Mouse (Mus musculus) left cerebral cortex, postnatal 4 days (tissue): ENCODE data around the gene Gm49721. TPM values are rescaled to one million over a fixed set of nuclear protein-coding genes. Genes with fewer than 3 reads are reported as not detected.
"Not testable (repeated sequence)": the region's sequence is repeated elsewhere in the genome, so short reads cannot be mapped to it uniquely, and the experiment has no call there.

ENCODE experiments used
- DNase-seq: peaks from one replicate; pipeline ENCODE4 v3.0.0-alpha.2; 2022
- intact Hi-C: fragments of 180-260 bp; cut with DNase I; formaldehyde crosslinking; loops from one replicate; pipeline ENCODE4 v1.15.1; 2025
- total RNA-seq, 2 experiments: library from RNA; stranded (reverse); gene quantifications; 2 replicates each; pipeline ENCODE4 v1.2.3; 2021

Gene Gm49721
- under 1 TPM in 1 of 2 experiments, not detected in 1; 0.32 TPM for total RNA-seq

DNA sequence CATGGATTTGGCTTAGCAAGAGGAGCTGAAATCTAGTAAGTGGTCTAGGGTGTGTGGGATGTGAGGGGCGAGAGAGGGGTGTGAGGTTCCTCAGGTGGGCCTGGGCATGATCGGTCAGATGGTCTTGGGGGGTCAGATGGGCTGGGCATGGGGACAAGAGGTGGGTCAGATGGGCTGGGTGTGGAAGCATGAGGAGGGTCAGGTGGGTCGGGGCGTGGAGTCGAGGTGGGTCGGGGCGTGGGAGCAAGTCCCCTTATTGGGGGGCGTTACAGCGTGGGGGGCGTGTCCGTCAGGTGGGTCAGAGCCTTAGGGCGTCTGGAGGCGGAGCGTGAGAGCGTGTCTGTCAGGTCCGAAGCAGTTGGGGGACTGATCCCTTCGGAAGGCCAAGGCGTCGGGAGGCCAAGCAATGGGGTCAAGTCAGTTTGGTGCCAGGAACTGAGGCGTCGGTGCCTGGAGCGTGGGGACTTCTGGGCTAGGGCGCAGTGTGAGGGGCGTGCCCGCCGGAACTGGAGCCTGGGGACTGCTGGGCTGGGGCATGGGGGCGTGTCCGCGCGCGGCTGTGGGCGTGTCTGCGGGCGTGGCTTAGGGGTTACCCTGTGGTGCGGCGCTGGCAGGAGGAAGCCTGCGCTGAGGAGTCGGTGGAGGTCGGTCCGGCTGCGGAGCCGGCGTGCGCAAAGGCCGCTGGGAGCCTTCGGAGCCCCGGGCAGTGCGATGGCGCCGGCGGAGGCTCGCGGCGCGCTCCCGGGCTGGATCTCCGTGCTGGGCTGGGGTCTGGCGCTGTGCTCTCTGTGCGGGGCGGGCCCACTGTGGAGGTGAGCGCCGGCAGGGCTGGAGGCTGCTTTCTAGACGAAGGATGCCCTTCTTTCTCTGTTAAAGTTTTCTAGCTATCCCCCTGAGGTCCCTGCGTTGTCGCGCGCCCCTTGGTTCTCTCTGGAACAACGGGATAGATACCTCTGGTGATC lies at the start of gene Gm49721:
Gene Gm49721 (plus strand): TSS at position 618 of the 962 bp plus-strand sequence.
- intact Hi-C loops: not testable (repeated sequence)
- DNase-seq: peak; percentile 50

DNA sequence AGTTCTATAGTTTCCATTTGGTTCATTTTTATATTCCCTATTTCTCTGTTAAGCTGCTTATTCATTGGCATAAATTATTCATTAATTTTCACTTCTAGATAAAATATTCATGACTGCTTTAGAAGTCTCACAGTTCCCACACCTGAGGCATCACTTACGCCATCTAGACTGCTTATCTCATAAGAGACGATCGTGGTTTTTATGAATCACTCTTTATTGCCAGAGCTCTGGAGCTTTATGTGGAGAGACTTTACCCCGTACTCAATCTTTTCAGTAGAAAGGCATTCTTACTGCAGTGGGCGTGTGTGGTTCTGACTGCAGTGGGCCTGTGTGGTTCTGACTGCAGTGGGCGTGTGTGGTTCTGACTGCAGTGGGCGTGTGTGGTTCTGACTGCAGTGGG lies 47.1 kb upstream of the Gm49721 start:
- intact Hi-C loops: not testable (repeated sequence)

DNA sequence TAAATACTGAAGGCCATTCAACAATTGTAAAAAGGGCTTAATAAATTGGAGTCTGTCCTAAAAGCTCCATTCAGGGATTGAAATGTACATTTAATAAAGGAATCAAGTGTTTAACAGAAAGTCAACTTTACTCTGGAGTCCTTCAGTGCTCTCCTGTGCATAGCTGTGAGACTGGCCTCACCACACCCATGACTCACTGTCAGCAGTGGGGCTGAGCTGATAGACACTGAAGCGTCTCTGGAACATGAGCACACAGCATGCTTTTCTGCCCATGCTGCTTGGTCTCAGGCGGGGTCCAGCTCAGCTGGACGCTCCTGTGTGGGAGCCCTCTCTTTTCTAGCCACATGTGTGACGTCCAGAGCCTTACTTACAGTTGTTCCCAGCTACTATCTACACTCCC lies 36.1 kb upstream of the Gm49721 start:
- DNase-seq, intact Hi-C loops: not testable (repeated sequence)

More for the DNA sequence above, 47.1 kb upstream of the Gm49721 start:
- not testable (repeated sequence) for DNase-seq

DNA sequence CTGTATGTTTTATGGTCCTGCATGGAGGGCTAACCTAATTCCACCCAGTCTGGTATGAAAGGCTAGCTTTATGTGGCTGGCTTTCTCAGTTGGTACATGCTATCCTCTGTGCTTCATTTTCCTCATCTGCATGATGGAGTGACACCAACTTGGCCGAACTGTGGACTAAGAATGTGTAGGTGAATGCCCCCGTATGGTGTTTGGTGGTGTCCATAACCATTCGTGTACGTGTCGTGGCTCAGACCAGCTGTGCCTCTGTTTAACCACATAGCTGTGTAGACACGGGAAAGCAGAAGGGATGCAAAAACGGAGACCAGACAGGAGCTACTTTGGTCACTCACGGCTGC lies 31.1 kb upstream of the Gm49721 start:
- intact Hi-C loops: not testable (repeated sequence)

DNA sequence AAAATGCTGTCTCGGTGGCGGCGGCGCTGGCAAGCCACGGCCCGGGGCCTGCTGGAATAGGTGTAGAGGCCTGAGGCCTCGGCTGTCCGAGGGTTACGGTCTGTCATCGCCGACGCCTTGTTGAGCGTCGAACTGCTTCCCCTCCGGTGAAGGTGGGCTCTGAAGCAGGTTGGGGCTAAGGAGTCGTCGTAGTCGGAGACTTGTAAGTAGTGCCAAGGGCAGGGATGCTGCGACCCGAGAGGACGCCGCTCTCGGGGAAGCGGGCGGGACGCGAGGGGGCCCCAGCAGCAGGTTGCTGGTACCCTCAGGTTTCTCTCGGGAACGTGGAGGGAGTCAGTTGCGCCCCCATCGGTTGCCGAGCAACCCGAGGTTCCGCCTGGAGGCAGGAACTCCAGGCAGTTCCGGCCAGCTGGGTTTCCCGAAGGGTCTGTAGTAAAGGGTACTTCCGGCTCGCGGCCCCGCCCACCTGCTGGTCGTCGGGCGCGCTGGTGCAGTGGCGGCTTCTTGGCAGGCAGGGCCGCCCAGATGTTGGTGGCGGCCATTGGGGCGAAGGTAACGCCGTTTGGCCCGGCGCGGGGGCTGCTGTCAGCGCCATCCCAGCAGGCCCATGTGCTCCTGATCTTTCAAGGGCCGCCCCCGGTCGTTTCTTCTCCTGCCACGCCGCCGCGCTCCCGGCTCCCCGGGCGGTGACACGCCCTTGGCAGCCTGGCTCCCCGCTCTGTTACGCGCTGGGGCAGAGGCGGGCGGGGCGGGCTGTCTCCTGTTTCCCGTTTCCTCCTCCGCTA lies 30.5 kb upstream of the Gm49721 start, which contains the start of gene Rsph3b:
Gene Rsph3b (minus strand): TSS at position 699 of the 785 bp plus-strand sequence.
- intact Hi-C loops: not testable (repeated sequence)
- peak; percentile 87 for DNase-seq

More for the DNA sequence above, 31.1 kb upstream of the Gm49721 start:
- not testable (repeated sequence) for DNase-seq

DNA sequence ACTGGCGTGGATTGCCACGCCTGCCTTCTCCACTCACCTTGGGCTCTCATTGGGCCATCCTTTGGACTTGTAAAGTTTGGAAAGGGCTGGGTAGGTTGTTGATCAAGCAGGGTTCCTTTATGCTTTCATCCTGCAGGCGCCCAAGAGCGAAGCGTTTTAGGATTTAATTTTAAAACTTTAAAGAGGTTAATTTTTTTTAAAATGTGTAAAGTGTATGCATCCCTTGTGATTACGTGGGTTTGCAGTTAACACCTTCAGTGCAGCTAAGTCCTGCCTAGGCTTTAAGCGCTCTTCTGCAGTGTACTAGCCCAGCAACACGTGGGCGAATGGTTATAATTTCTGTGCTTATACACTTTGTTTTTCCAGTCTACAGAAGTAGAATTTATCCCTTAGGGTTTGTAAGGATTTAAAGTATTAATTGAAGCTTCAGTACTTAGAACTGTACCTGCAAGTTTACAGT lies 29.9 kb upstream of the Gm49721 start:
- intact Hi-C loops, DNase-seq: not testable (repeated sequence)

DNA sequence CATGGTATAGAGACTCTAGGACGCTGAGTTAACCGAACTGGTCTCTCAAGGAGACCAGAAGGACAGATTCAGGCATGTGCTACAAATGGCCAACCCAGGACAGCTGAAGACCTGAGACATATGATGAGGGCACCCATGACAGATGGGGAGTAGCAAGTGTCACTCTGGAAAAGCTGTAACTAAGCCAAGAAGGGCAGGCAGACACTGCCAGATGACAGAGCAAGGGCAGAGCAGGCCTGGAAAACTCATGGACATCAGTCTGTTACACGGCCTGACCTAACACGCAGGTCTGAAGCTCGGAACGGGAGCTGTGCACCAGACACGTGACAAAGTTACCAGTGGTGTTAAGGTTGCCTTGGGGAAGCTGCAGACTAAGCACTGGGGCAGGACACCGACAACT lies 19.8 kb upstream of the Gm49721 start:
- intact Hi-C loops, DNase-seq: not testable (repeated sequence)

DNA sequence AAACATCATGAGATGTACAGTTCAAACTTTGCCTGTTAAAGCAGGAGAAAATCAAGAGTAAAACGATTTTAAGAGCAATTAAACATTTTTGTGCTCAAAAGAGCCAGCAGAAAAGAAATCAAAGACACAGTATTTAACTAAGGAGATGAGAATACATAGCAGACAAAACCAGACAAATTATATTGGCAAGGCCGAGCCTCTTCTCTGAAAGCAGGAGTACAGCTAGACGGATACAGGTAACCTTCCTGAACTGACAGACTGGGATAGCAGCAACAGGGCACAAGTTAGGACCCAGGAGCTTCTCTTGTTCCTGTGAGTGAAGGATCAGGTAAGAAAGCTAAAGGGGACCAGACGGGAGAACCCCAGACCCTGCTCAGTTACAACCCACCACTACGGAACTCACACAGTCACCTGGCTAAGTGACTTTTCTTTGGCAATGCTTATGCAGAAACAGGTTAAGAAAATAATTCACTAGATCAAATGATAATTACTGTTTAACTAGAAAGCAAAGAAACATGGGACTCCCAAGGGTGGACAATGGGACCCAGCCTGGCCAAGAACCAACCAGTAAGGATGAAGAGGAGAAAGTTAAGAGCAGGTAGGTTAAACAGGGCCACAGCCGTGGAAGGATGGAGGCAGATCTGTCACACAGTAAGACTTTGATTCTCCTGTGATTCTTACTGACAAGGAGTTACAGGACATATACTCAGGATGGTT lies 19.0 kb upstream of the Gm49721 start:
- DNase-seq: not testable (repeated sequence)

DNA sequence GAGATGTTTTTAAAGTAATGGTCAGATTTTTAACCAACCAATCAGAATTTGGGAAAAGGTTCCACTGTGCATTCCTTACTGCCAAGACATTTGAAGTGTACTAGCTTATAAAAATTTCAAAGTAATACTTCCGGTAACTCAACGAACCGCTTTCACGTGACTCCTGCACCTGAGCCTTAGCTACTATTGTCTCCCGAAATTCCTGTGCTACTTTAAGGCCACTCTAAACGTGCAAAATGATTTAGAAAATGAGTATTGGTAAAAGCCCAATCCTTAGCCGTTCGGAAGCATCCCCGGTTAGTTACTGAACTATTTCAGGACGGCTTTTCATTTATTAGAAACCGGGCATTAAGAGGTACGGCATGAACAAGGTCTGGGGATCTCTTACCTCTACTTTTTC lies 18.4 kb upstream of the Gm49721 start:
- intact Hi-C loops, DNase-seq: not testable (repeated sequence)

More for the DNA sequence above, 19.0 kb upstream of the Gm49721 start:
- intact Hi-C loops: not testable (repeated sequence)

DNA sequence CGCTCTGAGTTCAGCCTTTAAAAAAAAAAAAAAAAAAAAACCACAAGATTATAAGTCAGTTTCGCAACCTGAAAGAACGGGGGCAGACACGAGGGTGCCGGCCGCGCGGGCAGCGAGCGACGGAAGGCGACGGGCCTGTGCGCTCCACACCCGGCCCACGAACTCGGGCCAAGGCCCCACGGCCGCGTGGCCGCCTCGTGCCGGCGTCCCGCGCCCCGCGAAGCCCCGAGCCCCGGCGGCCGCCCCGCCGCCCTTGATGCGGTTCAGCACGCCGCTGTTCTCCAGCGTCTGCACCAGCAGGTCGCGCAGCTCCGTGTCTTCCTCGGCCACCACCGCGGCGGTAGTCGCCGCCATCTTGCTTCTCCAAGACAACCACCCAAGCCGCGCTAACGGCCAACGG lies 17.9 kb upstream of the Gm49721 start, which contains the start of gene Tagap1:
Gene Tagap1 (minus strand): TSS at position 381 of the 400 bp plus-strand sequence.
- DNase-seq: peak; percentile 18
- intact Hi-C loops: not testable (repeated sequence)

DNA sequence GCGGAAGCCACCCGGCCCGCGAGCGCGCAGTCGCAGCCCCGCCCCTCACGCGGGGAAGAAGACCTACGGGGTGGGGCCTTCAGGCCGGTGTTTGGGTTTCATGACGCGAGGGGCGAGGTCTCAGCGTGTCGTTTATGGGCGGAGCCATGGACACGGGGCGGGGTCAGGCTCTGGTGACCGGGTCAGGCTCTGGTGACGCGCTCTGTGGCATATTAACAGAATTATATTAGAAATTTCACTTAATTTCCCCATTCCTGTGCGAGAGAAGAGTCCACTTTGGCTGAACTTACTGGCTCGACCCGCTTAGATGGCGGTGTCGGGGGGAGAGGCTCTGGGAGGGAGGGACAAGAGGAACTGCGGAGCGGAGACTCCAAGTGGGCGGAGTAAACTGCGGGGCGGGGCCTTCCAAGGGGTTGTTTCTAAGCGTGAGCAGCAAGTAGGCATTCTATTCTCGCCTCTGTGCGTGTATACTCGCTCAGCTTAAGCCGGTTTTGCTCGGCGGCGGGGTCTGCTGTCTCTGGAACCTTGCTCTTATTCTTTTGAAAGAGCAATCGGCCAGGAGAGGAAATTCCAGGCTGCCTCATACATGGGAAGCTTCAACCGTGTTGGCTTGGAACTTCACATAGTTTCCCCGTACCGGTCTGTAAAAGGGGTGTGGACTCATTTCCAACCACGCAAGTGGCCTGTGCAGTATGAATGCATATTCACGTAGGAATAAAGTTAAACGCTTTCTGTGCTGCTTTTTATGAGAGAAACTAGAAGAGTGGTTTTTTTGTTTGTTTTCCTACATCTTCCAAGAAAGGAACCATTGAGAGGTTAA lies 17.3 kb upstream of the Gm49721 start:
- intact Hi-C loops, DNase-seq: not testable (repeated sequence)

DNA sequence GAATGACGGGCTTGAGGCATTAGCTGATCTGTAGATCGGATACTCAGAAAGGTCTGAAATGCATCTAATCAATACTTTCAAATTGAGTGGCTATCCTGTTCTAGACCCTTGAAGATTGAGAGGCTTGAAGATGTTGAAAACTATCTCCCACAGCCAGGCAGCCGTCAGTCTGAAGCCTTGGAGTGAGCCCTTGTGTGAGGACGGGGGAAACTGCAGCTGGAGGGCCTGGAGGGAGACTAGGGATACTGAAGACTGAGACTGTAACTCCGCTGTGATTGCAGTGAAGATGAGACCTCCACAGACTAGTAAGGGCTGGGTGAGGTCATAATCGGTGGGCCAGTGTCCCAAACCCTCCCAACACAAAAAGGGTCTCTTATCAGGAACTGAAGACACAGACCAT lies 16.4 kb upstream of the Gm49721 start:
- intact Hi-C loops, DNase-seq: not testable (repeated sequence)

DNA sequence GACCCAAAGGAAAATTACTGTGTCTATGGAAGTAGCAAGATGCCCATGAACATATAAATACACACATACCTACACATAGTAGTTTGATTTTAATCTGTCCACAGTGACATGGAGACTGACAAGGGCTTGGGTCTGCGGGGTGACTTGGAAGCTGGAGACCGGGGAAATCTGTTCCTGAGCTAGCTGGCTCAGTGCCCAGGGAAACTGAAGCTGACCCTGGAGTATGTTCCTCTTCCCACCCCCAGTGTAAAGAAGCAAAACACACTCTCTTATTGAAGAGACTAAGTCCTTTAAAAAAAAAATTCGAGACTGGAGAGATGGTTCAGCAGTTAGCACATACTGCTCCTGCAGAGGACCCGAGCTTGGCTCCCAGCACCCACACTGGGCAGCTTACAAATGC lies 15.8 kb upstream of the Gm49721 start:
- peak; percentile 24 for DNase-seq
- intact Hi-C loops: not testable (repeated sequence)

DNA sequence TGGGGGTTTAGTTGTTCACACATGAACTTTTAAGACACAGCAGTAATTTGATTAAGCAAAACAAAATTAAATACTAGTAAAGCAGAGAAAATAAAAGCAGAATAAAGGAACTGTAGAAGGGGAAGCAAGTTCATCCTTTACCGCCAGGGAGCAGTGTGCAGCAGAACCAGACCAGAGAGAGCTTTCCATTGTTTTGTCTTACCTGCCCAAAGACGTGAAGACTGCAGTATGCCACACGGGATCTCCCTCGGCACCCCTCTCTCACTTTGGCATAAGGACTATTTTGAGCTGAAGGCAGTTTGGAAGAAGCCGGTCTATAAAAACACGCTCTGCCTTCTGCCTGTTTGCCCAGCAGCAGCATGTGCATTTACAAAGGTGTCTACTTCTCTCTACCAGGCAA lies 13.3 kb upstream of the Gm49721 start:
- intact Hi-C loops: not testable (repeated sequence)

DNA sequence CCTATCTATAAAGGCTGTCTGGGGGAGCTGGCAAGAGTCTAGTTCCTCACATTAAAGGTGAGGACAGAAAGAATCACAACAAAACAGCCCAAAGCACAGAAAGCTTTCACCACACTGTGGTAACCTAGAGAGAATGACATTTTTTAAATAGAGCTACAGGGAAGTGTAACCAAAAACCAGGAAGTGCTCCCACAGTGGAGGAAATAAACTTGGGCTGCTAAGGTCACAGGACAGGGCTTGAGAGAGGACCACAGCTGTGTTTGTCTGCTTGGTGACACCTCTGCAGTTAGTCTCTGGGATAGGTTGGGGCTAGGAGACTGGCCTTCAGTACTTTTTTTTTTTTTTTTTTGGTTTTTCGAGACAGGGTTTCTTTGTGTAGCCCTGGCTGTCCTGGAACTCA lies 11.0 kb upstream of the Gm49721 start:
- intact Hi-C loops: not testable (repeated sequence)

More for the DNA sequence above, 13.3 kb upstream of the Gm49721 start:
- not testable (repeated sequence) for DNase-seq

DNA sequence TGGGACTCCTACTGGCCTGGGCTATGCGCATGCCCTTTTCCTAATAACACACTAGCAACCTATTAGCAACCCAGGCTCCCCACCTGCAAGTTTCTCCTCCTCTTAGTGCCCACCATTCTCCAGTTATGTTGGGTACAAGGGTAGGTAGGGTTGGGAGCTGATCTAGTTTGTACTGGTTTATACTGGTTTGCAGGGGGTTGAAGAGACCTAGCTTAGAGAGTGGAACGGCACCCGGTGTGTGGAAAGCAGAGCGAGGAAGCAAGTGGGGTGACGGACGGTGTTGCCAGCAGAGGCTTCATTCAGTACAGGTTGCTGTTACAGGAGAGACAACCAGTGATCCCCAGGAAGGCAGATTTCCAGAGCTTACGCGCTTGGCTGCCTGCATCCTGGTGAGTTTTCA lies 8.4 kb upstream of the Gm49721 start, which contains the start of gene Rnaset2b:
Gene Rnaset2b (plus strand): TSS at position 301 of the 400 bp plus-strand sequence.
- intact Hi-C loops, DNase-seq: not testable (repeated sequence)

More for the DNA sequence above, 11.0 kb upstream of the Gm49721 start:
- DNase-seq: not testable (repeated sequence)

DNA sequence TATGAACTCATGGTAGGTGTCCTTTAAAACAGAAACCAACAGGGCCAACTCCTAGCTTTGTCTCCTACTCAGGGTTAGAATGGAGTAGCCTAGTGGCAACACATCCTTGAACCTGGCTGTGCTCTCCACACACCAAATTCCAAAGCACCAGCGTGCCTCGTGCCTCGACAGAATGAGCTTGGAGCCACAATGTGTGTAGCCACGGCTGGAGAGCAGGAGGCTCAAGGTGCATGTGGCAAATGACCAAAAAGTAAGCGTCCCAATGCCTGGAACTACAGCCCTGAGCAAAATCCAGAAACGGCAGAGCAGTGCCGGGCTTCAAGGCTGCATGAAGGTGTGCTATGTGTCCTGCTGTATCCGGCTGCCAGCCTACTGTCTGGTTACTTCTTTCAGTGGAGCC lies 7.5 kb upstream of the Gm49721 start:
- DNase-seq, intact Hi-C loops: not testable (repeated sequence)

DNA sequence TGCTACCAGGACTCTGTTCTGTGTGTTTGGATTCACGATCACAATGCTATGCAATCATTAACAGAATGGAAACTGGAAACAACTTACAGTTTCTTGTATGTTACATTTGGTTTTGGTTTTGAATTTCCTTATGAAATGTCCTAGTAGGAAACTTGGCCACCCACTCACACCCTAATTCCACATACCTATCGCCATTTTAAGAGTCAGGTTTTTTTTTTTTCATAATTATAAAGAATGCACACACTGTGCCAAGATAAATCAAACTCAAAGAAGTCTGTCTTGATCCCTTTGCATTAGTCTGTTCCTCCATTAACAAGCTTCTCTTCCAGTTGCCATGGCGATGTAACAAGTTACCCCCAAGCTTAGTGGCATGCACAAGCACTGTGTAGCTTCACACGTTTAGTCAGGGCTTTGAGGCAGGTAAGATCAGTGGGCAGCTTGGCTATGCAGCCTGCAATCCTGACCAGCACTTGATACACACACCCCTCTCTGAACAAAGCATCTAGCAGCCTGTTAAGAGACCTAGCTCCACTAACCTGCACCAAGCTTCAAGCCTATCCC lies 5.8 kb upstream of the Gm49721 start:
- intact Hi-C loops, DNase-seq: not testable (repeated sequence)

DNA sequence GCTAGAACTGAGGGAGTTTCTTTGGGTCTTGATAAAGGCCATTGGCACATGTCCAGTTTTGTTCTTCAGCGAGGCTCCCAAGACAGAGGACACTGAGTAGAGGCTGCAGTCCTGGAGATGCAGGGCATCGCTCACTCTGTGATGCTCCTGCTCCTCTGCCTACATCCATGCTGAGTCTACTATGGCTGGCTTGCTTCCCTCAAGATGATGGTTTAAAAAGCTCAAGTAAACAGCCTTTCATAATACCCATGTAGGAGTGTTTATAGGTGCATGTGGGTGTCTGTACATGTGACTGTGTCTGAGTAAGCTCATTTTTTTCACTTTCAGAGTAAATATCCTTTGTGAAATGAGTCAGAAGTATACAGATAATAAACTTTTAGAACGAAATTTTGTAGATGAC lies 3.7 kb upstream of the Gm49721 start:
- intact Hi-C loops, DNase-seq: not testable (repeated sequence)
